Mouse (Mus musculus) stomach, embryonic 14.5 days (tissue): ENCODE data around the gene Frmd3. TPM values are rescaled to one million over a fixed set of nuclear protein-coding genes. Genes with fewer than 3 reads are reported as not detected.

Experiments
- ATAC-seq: fragments of 200-750 bp; cut with Nextera tagmentation; 2 replicates; pipeline ENCODE4 v1.8.0; 2017; ENCODE audit warnings: low read depth, moderate TSS enrichment; ENCODE audit not compliant: insufficient number of reproducible peaks, insufficient read depth, low FRiP score
- H3K27ac ChIP-seq: fragments of 300-500 bp; sonication (generic); 2 replicates; pipeline ENCODE4 v1.5.1; 2014; ENCODE audit warnings: mild to moderate bottlenecking, low read length, moderate library complexity, mixed read lengths
- H3K27me3 ChIP-seq: fragments of 300-500 bp; sonication (generic); 2 replicates; pipeline ENCODE4 v1.6.1; 2014; ENCODE audit warnings: low read length, control low read depth, mixed read lengths; ENCODE audit not compliant: control insufficient read depth, insufficient read depth
- H3K36me3 ChIP-seq: fragments of 300-500 bp; sonication (generic); 2 replicates; pipeline ENCODE4 v1.6.1; 2014; ENCODE audit warnings: mild to moderate bottlenecking, control low read depth, low read length, moderate library complexity, mixed read lengths; ENCODE audit not compliant: control insufficient read depth, insufficient read depth
- H3K4me1 ChIP-seq: fragments of 300-500 bp; sonication (generic); 2 replicates; pipeline ENCODE4 v1.6.1; 2014; ENCODE audit warnings: low read length, control low read depth, mixed read lengths; ENCODE audit not compliant: control insufficient read depth, insufficient read depth
- H3K4me2 ChIP-seq: fragments of 300-500 bp; sonication (generic); replicated peaks from 2 replicates; pipeline ENCODE4 v1.6.1; 2014; ENCODE audit warnings: low read depth, low read length, control low read depth
- H3K4me3 ChIP-seq: fragments of 300-500 bp; sonication (generic); 2 replicates; pipeline ENCODE4 v1.5.1; 2014; ENCODE audit warnings: low read depth, low read length, control low read depth
- H3K9ac ChIP-seq: fragments of 300-500 bp; sonication (generic); replicated peaks from 2 replicates; pipeline ENCODE4 v1.6.1; 2014; ENCODE audit warnings: low read depth, mild to moderate bottlenecking, control low read depth, low read length, moderate library complexity, mixed read lengths
- H3K9me3 ChIP-seq: fragments of 300-500 bp; sonication (generic); 2 replicates; pipeline ENCODE4 v1.6.1; 2016; ENCODE audit warnings: low read depth, low read length, control low read depth; ENCODE audit not compliant: control insufficient read depth
- WGBS: fragments of 180-500 bp; shearing (Covaris S2); extraction: QIAGEN DNeasy Blood & Tissue Kit; methylation state at CpG from one replicate; pipeline ENCODE4 v1.1.7; 2014; 5-methylcytosine and 5-hydroxymethylcytosine counted together
- polyA plus RNA-seq: library from polyadenylated mRNA; unstranded; fragments of >200 nt; fragmentation: Nextera tagmentation; extraction: Ambion mirVana; gene quantifications from 2 replicates; pipeline ENCODE4 v1.2.1, GENCODE M21; 2014

Gene Frmd3
- polyA plus RNA-seq: 1.2 and 1.4 TPM in 2 replicates

GRCm38 (mm10) chr4:74013211-74014047 is at the start of gene Frmd3:
Gene Frmd3, plus strand, starts transcription at chr4:74013442.
- no peaks in the 10 kb centered on the region for H3K36me3 ChIP-seq
- no peaks in the 10 kb centered on the region for H3K9me3 ChIP-seq
- no peak within 1 kb of the TSS for H3K27ac ChIP-seq
- peak within 1 kb of the TSS; percentile 21; the same call in 1 of the 2 replicates for H3K9ac ChIP-seq
- H3K4me3 ChIP-seq: peak within 1 kb of the TSS; percentile 52
- WGBS: under 1% methylated on average over 56 of the region's 56 CpGs
- no peaks in the 10 kb centered on the region for H3K27me3 ChIP-seq
- H3K4me1 ChIP-seq: no peaks in the 10 kb centered on the region
- ATAC-seq: peak; percentile 89
- peak within 1 kb of the TSS; percentile 92 for H3K4me2 ChIP-seq

- Histone ChIP-seq H3K9me3 (no peaks in the 10 kb centered on the region), H3K9ac (no peak overlapping the region), H3K36me3 (no peaks in the 10 kb centered on the region), H3K27ac (no peak overlapping the region), H3K4me3 (no peak overlapping the region), H3K4me2 (no peak overlapping the region), H3K27me3 (no peaks in the 10 kb centered on the region), H3K4me1 (no peaks in the 10 kb centered on the region)
- WGBS: 85% methylated on average over 3 of the region's 3 CpGs
- no peak for ATAC-seq
Observed at GRCm38 (mm10) chr4:73980454-73980853, 32.8 kb upstream of the Frmd3 start.

DNA sequence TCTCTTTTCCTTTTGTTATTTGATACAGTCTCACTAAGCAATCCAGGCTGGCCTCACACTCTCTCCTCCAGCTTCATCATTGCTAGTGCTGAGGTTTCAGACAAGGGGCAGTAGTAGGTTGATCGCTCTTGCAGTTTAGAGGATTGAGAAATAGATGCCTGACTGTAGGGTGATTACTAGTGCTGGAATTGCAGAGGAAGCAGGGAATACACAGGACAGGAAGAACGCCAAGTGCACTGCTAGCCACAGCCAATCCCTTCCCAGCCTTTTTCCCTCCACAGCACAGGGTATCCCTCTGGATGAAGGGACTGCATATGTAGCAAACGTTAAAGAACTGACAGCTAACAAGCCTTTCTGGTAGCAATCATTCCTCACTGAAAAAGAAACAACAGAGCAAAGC is 965 bp upstream of the Frmd3 start:
- ATAC-seq: no peak
- Histone ChIP-seq H3K36me3 (no peaks in the 10 kb centered on the region), H3K4me1 (no peaks in the 10 kb centered on the region), H3K4me3 (no peak overlapping the region), H3K27me3 (no peaks in the 10 kb centered on the region), H3K9me3 (no peaks in the 10 kb centered on the region), H3K27ac (no peak overlapping the region), H3K4me2 (no peak overlapping the region), H3K9ac (no peak overlapping the region)
- WGBS: 48% methylated on average over 3 of the region's 3 CpGs

GRCm38 (mm10) chr4:74012700-74013099 is 542 bp upstream of the Frmd3 start:
- Histone ChIP-seq H3K4me3 (peak overlapping the region; percentile 52), H3K27me3 (no peaks in the 10 kb centered on the region), H3K4me1 (no peaks in the 10 kb centered on the region), H3K4me2 (peak overlapping the region; percentile 92), H3K27ac (no peak overlapping the region), H3K36me3 (no peaks in the 10 kb centered on the region), H3K9me3 (no peaks in the 10 kb centered on the region), H3K9ac (no peak overlapping the region)
- 43% methylated on average over 4 of the region's 4 CpGs for WGBS
- no peak for ATAC-seq

DNA sequence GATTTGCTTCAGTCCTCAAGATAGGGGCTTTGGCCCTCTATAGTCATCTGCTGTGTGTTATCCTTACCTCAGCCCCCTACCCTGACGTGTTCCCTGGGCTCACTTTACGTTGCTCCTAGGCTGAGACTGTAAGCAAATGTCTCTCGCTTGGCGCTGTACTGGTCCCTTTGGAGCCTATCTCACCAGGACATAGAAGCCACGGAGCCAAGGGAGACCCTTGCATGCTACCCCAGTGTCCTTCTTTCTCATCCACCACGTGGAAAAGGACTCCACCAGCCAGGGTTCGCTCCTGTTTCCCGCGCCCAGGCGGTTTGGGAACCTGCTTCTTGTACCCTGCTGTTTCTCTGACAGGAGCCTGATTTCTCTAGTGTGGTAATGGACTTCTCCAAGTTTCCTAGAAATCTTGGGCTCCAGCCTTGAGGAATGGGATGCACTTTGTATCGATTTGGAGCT is 832 bp downstream of the Frmd3 start:
- Histone ChIP-seq H3K36me3 (no peaks in the 10 kb centered on the region), H3K9me3 (no peaks in the 10 kb centered on the region), H3K27ac (no peak overlapping the region), H3K4me2 (peak overlapping the region; percentile 92), H3K27me3 (no peaks in the 10 kb centered on the region), H3K4me1 (no peaks in the 10 kb centered on the region), H3K9ac (peak overlapping the region; percentile 21; the same call in 1 of the 2 replicates), H3K4me3 (peak overlapping the region; percentile 52)
- ATAC-seq: peak; percentile 15; the same call in 1 of the 2 replicates
- 8% methylated on average over 11 of the region's 11 CpGs for WGBS

GRCm38 (mm10) chr4:74020084-74020483 is 6.8 kb downstream of the Frmd3 start:
- H3K27me3 ChIP-seq: no peaks in the 10 kb centered on the region
- H3K9me3 ChIP-seq: no peaks in the 10 kb centered on the region
- 69% methylated on average over 2 of the region's 2 CpGs for WGBS
- H3K4me3 ChIP-seq: no peak overlapping the region
- H3K4me2 ChIP-seq: no peak overlapping the region
- no peak for ATAC-seq
- no peaks in the 10 kb centered on the region for H3K36me3 ChIP-seq
- H3K4me1 ChIP-seq: no peaks in the 10 kb centered on the region
- H3K9ac ChIP-seq: no peak overlapping the region
- no peak overlapping the region for H3K27ac ChIP-seq

GRCm38 (mm10) chr4:74043226-74043625 is 30.0 kb downstream of the Frmd3 start:
- Histone ChIP-seq H3K9me3 (no peaks in the 10 kb centered on the region), H3K4me1 (no peaks in the 10 kb centered on the region), H3K4me3 (no peak overlapping the region), H3K27me3 (no peaks in the 10 kb centered on the region), H3K36me3 (no peaks in the 10 kb centered on the region), H3K9ac (no peak overlapping the region), H3K4me2 (no peak overlapping the region), H3K27ac (no peak overlapping the region)
- no peak for ATAC-seq

DNA sequence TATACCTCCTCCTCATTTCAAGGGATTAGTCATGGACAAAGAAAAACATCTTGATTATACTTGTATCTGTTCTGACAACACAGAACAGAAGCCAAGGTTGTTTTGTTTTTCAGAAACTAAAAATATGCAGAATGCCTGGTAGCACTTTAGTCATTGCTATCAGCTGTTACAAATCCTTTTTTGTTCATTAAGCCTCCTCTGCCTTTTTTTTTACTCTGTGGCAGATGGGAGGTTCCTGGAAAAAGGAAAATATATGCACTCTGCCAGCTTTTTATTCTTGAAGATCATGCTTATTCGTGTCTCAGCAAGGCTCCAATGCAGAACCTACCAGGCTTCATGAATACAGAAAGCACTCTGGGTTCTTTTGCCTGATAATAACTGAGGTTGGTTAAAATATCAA is 38.5 kb downstream of the Frmd3 start:
- no peak overlapping the region for H3K4me2 ChIP-seq
- no peak overlapping the region for H3K4me3 ChIP-seq
- no peaks in the 10 kb centered on the region for H3K27me3 ChIP-seq
- no peak for ATAC-seq
- no peak overlapping the region for H3K9ac ChIP-seq
- H3K27ac ChIP-seq: no peak overlapping the region
- H3K9me3 ChIP-seq: no peaks in the 10 kb centered on the region
- H3K36me3 ChIP-seq: no peaks in the 10 kb centered on the region
- 71% methylated on average over 1 of the region's 1 CpGs for WGBS
- no peaks in the 10 kb centered on the region for H3K4me1 ChIP-seq
